Mouse (Mus musculus): ENCODE measurements around the gene Derl3.

DNA sequence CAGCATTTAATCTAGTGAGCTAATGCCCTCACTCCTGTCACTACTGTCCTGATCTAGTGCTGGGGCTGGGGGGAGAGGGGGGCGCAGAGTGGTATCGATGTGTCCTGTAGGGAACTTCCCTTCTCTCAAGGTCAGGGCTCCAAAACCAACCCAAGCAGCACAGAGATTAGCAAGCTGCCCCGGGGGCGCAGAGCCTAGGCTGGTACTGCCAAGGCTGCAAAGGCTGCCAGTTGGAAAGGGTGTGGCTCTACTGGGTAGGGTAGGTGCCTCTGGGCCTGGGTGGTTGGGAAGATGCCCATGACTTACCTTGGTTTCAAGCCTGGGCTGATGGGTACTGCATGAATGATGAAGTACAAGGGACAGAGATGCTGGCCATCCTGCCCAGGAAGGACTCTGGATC lies 35.6 kb upstream of the Derl3 start:
- TF ChIP-seq CTCF (IDR thresholded peaks at IDR 0.05; ENCODE audit: low read depth, low read length) (no peak), GATA1 (IDR thresholded peaks at IDR 0.05; ENCODE audit: borderline replicate concordance, low read length) (no peak), GATA2 (IDR thresholded peaks at IDR 0.05; ENCODE audit: borderline replicate concordance, low read depth, low read length) (no peak), TAL1 (conservative IDR thresholded peaks at IDR 0.05; ENCODE audit: low read depth, low read length) (no peak)
